Mouse (Mus musculus): Measurements from ENCODE around the gene Rora. TPM values are rescaled to one million over a fixed set of nuclear protein-coding genes. Genes with fewer than 3 reads are reported as not detected.
A peak's percentile ranks its signal among the peaks of the same experiment; 100 is the strongest.

Rora gene
- polyA plus RNA-seq, 1 experiment from 2014 or later, result 18.6 TPM

DNA sequence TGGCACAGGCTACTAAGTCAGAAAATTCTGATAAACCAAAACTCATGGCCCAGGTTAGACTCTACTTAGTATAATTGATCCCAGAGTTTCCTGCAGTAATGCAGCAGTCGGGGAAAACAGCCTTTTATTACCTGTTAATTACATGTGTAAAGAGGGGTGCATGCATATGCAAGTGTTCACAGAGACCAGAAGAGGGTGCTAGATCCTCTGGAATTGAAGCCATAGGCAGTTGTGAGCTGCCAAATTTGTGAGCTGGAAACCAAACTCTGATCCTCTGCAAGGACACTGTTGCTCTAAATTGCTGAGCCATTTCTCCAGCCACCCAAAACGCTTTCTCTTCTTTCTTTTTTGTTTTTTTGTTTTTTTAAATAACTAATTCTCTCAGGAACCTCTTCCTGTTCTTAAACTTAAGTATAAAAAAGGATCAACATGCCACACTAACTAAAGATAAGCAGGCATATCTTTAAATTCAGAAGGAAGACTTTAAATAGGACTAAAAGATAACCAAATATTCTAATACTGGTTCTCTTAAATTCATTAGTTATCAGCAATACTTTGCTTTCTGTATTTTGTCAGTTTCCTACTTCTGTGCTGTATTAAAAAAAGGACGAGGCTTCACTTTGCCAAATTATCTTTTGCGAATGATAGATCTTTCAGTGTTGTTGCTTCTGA is 723.5 kb downstream of the Rora start:
- no peak overlapping the region for H3K9ac ChIP-seq
- peaks cover 62% of the 10 kb centered on the region for H3K36me3 ChIP-seq
- H3K9me3 ChIP-seq, result no peaks in the 10 kb centered on the region
- H3K4me1 ChIP-seq, result peaks cover 6% of the 10 kb centered on the region; the same call in 1 of the 2 replicates
- ATAC-seq (ENCODE audit: insufficient number of reproducible peaks, insufficient read depth, low FRiP score, low TSS enrichment, low read depth), result no peak
- H3K27ac ChIP-seq, result no peak overlapping the region
- WGBS, result 83% methylated on average over 4 of the region's 4 CpGs
- H3K4me3 ChIP-seq, result no peak overlapping the region
- H3K27me3 ChIP-seq, result no peaks in the 10 kb centered on the region
- H3K4me2 ChIP-seq, result no peak overlapping the region

DNA sequence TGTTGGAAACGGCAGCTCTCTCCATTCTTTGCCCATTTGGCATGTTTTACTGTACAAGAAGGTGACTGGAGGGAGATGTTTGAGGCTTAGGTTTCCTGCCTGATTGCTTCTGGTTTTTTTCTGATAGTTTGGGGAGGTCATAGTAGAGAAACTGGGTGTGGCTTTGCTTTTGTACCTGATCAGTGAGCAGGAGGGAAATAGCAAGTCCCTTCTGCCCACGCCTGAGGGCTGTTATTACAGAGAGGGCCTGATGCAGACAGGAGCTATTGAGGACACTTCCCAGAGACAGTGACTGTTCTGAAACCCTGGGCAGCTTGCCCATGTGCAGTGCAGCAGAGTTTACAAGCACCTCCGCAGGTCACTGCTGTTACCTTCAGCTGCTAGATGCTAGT is 724.1 kb downstream of the Rora start:
- 83% methylated on average over 3 of the region's 3 CpGs for WGBS
- Histone ChIP-seq H3K27me3 (no peaks in the 10 kb centered on the region), H3K27ac (no peak overlapping the region), H3K4me2 (no peak overlapping the region), H3K4me1 (peaks cover 6% of the 10 kb centered on the region; the same call in 1 of the 2 replicates), H3K9ac (no peak overlapping the region), H3K36me3 (peaks cover 57% of the 10 kb centered on the region), H3K4me3 (no peak overlapping the region), H3K9me3 (no peaks in the 10 kb centered on the region)
- ATAC-seq (ENCODE audit: insufficient number of reproducible peaks, insufficient read depth, low FRiP score, low TSS enrichment, low read depth), result no peak

DNA sequence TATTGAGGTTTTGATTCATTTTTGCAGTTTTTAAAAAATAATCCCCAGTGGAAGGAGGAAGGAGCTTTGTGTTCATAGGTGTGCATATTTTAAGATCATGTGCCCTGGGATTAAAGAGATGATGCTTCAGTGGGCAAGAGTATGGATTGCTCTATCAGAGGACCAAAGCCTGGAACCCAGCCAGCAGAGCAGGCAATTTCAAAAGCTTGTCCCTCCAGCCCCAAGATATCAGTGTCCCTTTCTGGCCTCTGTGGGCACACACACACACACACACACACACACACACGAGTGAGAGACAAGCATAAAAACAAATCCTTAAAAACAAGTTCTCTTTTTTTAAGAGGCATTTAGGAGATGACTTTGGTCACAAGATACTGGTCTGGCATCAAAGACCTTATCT is 727.0 kb downstream of the Rora start:
- Histone ChIP-seq H3K27ac (no peak overlapping the region), H3K27me3 (no peaks in the 10 kb centered on the region), H3K9ac (no peak overlapping the region), H3K4me2 (no peak overlapping the region), H3K4me3 (no peak overlapping the region), H3K4me1 (peaks cover 18% of the 10 kb centered on the region), H3K36me3 (peaks cover 32% of the 10 kb centered on the region), H3K9me3 (no peaks in the 10 kb centered on the region)
- WGBS, result 87% methylated on average over 1 of the region's 1 CpGs
- ATAC-seq (ENCODE audit: insufficient number of reproducible peaks, insufficient read depth, low FRiP score, low TSS enrichment, low read depth), result no peak

GRCm38 (mm10) chr9:69381741-69382140 is 728.2 kb downstream of the Rora start:
- Histone ChIP-seq H3K4me3 (no peak overlapping the region), H3K4me1 (peaks cover 18% of the 10 kb centered on the region), H3K27me3 (no peaks in the 10 kb centered on the region), H3K36me3 (peaks cover 22% of the 10 kb centered on the region), H3K9me3 (no peaks in the 10 kb centered on the region), H3K4me2 (no peak overlapping the region), H3K27ac (peak overlapping the region; percentile 16; the same call in 1 of the 2 replicates), H3K9ac (no peak overlapping the region)
- no peak for ATAC-seq (ENCODE audit: insufficient number of reproducible peaks, insufficient read depth, low FRiP score, low TSS enrichment, low read depth)
- 46% methylated on average over 7 of the region's 7 CpGs for WGBS

- H3K27me3 ChIP-seq, result no peaks in the 10 kb centered on the region
- WGBS, result 84% methylated on average over 17 of the region's 17 CpGs
- ATAC-seq (ENCODE audit: insufficient number of reproducible peaks, insufficient read depth, low FRiP score, low TSS enrichment, low read depth), result no peak
- H3K4me1 ChIP-seq, result peaks cover 18% of the 10 kb centered on the region
- H3K4me2 ChIP-seq, result no peak overlapping the region
- no peak overlapping the region for H3K9ac ChIP-seq
- H3K36me3 ChIP-seq, result peaks cover under 1% of the 10 kb centered on the region; the same call in 1 of the 2 replicates
- H3K4me3 ChIP-seq, result no peak overlapping the region
- no peak overlapping the region for H3K27ac ChIP-seq
- no peaks in the 10 kb centered on the region for H3K9me3 ChIP-seq
Observed at GRCm38 (mm10) chr9:69384475-69384874, 730.9 kb downstream of the Rora start.

GRCm38 (mm10) chr9:69384905-69385304 is 731.3 kb downstream of the Rora start:
- WGBS, result 48% methylated on average over 1 of the region's 1 CpGs
- Histone ChIP-seq H3K9me3 (no peaks in the 10 kb centered on the region), H3K27ac (no peak overlapping the region), H3K27me3 (no peaks in the 10 kb centered on the region), H3K9ac (no peak overlapping the region), H3K4me2 (no peak overlapping the region), H3K4me3 (no peak overlapping the region), H3K4me1 (peaks cover 18% of the 10 kb centered on the region), H3K36me3 (no peaks in the 10 kb centered on the region)
- ATAC-seq (ENCODE audit: insufficient number of reproducible peaks, insufficient read depth, low FRiP score, low TSS enrichment, low read depth), result no peak

DNA sequence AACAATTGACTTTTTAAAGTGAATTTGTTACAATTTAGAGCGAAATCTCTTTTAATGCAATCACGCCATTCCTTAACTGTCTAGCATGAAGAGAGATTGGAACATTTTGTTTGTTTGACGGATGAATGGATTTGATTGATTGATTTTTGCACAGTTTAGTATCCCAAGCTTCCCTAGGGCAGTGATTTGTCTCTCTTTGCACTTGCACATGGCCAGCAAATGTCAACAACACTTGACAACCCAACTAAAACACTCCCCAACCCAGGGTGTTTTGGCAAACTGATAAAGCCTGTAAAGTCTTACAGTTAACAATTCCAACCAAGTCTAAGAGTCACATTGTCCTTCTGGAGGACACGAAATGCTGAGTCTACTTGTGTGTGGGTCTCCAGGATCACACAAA is 733.7 kb downstream of the Rora start:
- ATAC-seq (ENCODE audit: insufficient number of reproducible peaks, insufficient read depth, low FRiP score, low TSS enrichment, low read depth), result no peak
- Histone ChIP-seq H3K4me2 (no peak overlapping the region), H3K9ac (no peak overlapping the region), H3K27ac (no peak overlapping the region), H3K4me1 (peaks cover 22% of the 10 kb centered on the region), H3K4me3 (no peak overlapping the region), H3K27me3 (no peaks in the 10 kb centered on the region), H3K36me3 (no peaks in the 10 kb centered on the region), H3K9me3 (no peaks in the 10 kb centered on the region)
- WGBS, result 91% methylated on average over 4 of the region's 4 CpGs

DNA sequence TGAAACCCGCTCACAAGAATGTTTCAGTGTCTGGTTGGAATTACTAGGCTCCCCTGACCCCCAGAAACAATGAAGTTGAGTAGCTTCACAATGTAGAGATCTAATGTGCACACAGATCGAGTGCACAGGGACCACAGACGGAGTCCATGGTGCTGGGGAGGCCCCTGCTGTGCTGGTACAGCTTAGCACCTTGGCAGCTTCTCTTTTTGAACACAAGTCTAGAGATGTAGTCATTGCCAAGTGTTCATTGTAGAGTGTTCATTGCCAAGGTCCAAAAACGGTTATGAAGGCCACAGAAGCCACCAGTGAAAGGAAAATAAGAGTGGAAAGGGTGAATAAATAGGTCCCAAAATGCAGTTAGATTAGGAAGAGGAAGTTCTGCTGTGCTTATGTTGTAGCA is 737.0 kb downstream of the Rora start:
- H3K4me2 ChIP-seq, result no peak overlapping the region
- 59% methylated on average over 4 of the region's 4 CpGs for WGBS

DNA sequence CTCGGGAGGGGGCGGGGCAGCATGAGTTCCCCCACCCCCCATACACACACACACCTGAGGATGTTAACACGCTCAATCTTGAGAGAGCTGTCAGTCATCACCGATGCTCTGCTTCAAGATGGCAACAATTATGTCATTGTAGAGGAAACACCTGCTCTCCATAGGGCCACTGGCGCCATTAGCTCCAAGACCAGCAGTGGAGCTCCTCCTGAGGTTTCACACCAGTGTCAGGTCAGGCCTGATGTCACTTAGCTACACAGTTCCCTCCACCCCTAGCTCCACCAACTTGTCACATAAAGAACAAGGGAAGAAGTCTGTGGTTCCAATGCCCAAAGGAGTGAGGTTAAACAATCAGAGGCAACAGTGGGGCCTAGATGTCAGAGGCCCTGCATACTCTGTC is 740.6 kb downstream of the Rora start:
- no peak overlapping the region for H3K27ac ChIP-seq
- H3K4me3 ChIP-seq, result no peak overlapping the region
- H3K4me1 ChIP-seq, result peaks cover 20% of the 10 kb centered on the region
- no peaks in the 10 kb centered on the region for H3K27me3 ChIP-seq
- 82% methylated on average over 5 of the region's 5 CpGs for WGBS
- no peak for ATAC-seq (ENCODE audit: insufficient number of reproducible peaks, insufficient read depth, low FRiP score, low TSS enrichment, low read depth)
- H3K36me3 ChIP-seq, result no peaks in the 10 kb centered on the region
- H3K4me2 ChIP-seq, result no peak overlapping the region
- no peak overlapping the region for H3K9ac ChIP-seq
- no peaks in the 10 kb centered on the region for H3K9me3 ChIP-seq

More for the DNA sequence above, 737.0 kb downstream of the Rora start:
- H3K9me3 ChIP-seq, result no peaks in the 10 kb centered on the region
- H3K36me3 ChIP-seq, result no peaks in the 10 kb centered on the region
- H3K4me3 ChIP-seq, result no peak overlapping the region
- H3K27ac ChIP-seq, result no peak overlapping the region
- no peak overlapping the region for H3K9ac ChIP-seq
- peaks cover 10% of the 10 kb centered on the region for H3K4me1 ChIP-seq
- ATAC-seq (ENCODE audit: insufficient number of reproducible peaks, insufficient read depth, low FRiP score, low TSS enrichment, low read depth), result no peak
- no peaks in the 10 kb centered on the region for H3K27me3 ChIP-seq

GRCm38 (mm10) chr9:69397432-69397759 is 743.8 kb downstream of the Rora start:
- Histone ChIP-seq H3K9ac (peak overlapping the region; percentile 93), H3K9me3 (no peaks in the 10 kb centered on the region), H3K36me3 (peaks cover 5% of the 10 kb centered on the region), H3K4me2 (peak overlapping the region; percentile 88), H3K4me3 (peak overlapping the region; percentile 73), H3K27ac (peak overlapping the region; percentile 96), H3K27me3 (no peaks in the 10 kb centered on the region), H3K4me1 (peaks cover 10% of the 10 kb centered on the region)
- 61% methylated on average over 2 of the region's 2 CpGs for WGBS
- ATAC-seq (ENCODE audit: insufficient number of reproducible peaks, insufficient read depth, low FRiP score, low TSS enrichment, low read depth), result no peak

DNA sequence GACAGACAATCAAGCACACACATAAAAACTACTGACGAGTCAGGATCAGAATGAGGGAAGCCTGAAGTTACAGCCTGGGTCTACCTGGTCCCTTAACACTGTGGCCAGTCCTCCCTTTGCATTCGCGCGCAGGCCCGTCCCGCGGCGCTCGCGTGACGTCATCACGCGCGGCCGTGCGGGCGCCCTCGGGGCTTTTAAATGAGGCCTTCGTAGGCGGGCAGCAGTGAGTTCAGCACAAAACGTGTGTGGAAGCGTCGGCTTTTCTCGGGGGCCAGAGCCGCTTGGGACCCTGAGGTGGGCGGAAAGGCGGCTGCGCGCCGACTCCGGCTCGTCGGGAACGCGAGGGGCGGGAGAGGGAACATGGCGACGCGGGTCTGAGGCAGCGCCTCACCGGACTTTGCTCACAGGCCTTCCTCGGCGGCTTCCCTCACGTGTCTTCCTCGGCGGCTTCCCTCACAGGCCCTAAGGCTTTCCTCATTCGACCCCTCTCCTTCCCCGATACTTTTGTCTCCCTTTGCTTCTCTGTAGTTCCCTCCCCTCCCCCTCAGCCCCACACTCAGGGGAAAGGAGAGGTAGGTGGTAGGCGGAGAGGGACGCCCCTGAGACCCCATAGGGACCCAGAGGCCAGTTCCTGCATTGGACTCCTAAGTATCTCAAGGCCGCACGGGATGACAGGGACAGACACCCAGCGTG is 744.3 kb downstream of the Rora start, which contains the start of gene Ice2:
Gene Ice2, plus strand, starts transcription at position 147 of the 693 bp plus-strand sequence.
- Histone ChIP-seq H3K36me3 (peaks cover 5% of the 10 kb centered on the region), H3K4me1 (peaks cover 10% of the 10 kb centered on the region), H3K4me3 (peak within 1 kb of the TSS; percentile 73), H3K9ac (peak within 1 kb of the TSS; percentile 93), H3K9me3 (no peaks in the 10 kb centered on the region), H3K27ac (peak within 1 kb of the TSS; percentile 96), H3K4me2 (peak within 1 kb of the TSS; percentile 88), H3K27me3 (no peaks in the 10 kb centered on the region)
- peak; percentile 71; the same call in 1 of the 2 replicates for ATAC-seq (ENCODE audit: insufficient number of reproducible peaks, insufficient read depth, low FRiP score, low TSS enrichment, low read depth)
- WGBS, result under 1% methylated on average over 53 of the region's 53 CpGs

- Histone ChIP-seq H3K27me3 (no peaks in the 10 kb centered on the region), H3K4me3 (peak overlapping the region; percentile 73), H3K4me1 (peaks cover 10% of the 10 kb centered on the region), H3K4me2 (peak overlapping the region; percentile 88), H3K27ac (peak overlapping the region; percentile 96), H3K9ac (peak overlapping the region; percentile 93), H3K36me3 (peaks cover 5% of the 10 kb centered on the region), H3K9me3 (no peaks in the 10 kb centered on the region)
- ATAC-seq (ENCODE audit: insufficient number of reproducible peaks, insufficient read depth, low FRiP score, low TSS enrichment, low read depth), result no peak
- 15% methylated on average over 10 of the region's 10 CpGs for WGBS
Observed at GRCm38 (mm10) chr9:69398453-69398850, 744.9 kb downstream of the Rora start.

Data from embryonic facial prominence, embryonic 13.5 days (tissue).